Mouse (Mus musculus) bone marrow, adult 2 months (tissue): ENCODE results near the gene Lamtor3. TPM values are rescaled to one million over a fixed set of nuclear protein-coding genes. Genes with fewer than 3 reads are reported as not detected.

Experiments used
- H3K27ac ChIP-seq: fragments of 200-500 bp; 2 replicates; pipeline ENCODE4 v1.5.1; 2012; ENCODE audit warnings: low read depth, mild to moderate bottlenecking, control low read depth, inconsistent platforms, low read length; ENCODE audit not compliant: control insufficient read depth, poor library complexity, insufficient read depth
- H3K4me1 ChIP-seq: fragments of 200-500 bp; 2 replicates; pipeline ENCODE4 v1.6.1; 2011; ENCODE audit warnings: low read length; ENCODE audit not compliant: control insufficient read depth, insufficient read depth
- H3K4me3 ChIP-seq: fragments of 200-500 bp; replicated peaks from 2 replicates; pipeline ENCODE3; 2011; ENCODE audit warnings: mild to moderate bottlenecking, low read depth, low read length, control low read depth; ENCODE audit not compliant: control insufficient read depth
- CTCF ChIP-seq: fragments of 200-500 bp; IDR thresholded peaks from 2 replicates; pipeline ENCODE4 v1.5.1; 2011; ENCODE audit warnings: low read length, control low read depth; ENCODE audit not compliant: control insufficient read depth, insufficient read depth
- POLR2A ChIP-seq: fragments of 200-500 bp; IDR thresholded peaks from 2 replicates; pipeline ENCODE4 v1.6.1; 2011; ENCODE audit warnings: low read depth, mild to moderate bottlenecking, control low read depth, low read length, borderline replicate concordance; ENCODE audit not compliant: control insufficient read depth
- WGBS: fragments of 180-500 bp; shearing (Covaris S2); methylation state at CpG from one replicate; pipeline ENCODE4 v1.1.7; 2018; 5-methylcytosine and 5-hydroxymethylcytosine counted together
- polyA plus RNA-seq: library from polyadenylated mRNA; stranded (reverse); fragments of >200 nt; gene quantifications from 2 replicates; pipeline ENCODE4 v1.2.4, GENCODE M21; 2011; ENCODE audit warnings: low replicate concordance; ENCODE audit not compliant: missing spikeins, insufficient read depth, insufficient read length

Lamtor3 gene
- polyA plus RNA-seq, 1 experiment: 45.1 TPM

- no peak for TF ChIP-seq POLR2A
- TF ChIP-seq CTCF: no peak
- peaks cover 26% of the 10 kb centered on the region for H3K4me1 ChIP-seq
- no peak overlapping the region; the same call in 1 of the 2 replicates for H3K27ac ChIP-seq
- H3K4me3 ChIP-seq: no peak overlapping the region
- WGBS: 61% methylated on average over 7 of the region's 7 CpGs
Measured at GRCm38 (mm10) chr3:137972989-137973388, 54.7 kb downstream of the Lamtor3 start.

GRCm38 (mm10) chr3:137974306-137974705, 56.0 kb downstream of the Lamtor3 start:
- peaks cover 26% of the 10 kb centered on the region for H3K4me1 ChIP-seq
- H3K4me3 ChIP-seq: no peak overlapping the region
- 26% methylated on average over 8 of the region's 8 CpGs for WGBS
- H3K27ac ChIP-seq: no peak overlapping the region
- no peak for TF ChIP-seq CTCF
- no peak for TF ChIP-seq POLR2A

- Histone ChIP-seq H3K4me3 (no peak overlapping the region), H3K4me1 (peaks cover 24% of the 10 kb centered on the region), H3K27ac (no peak overlapping the region)
- 20% methylated on average over 7 of the region's 7 CpGs for WGBS
- no peak for TF ChIP-seq POLR2A
- no peak for TF ChIP-seq CTCF
Measured at GRCm38 (mm10) chr3:137975435-137975834, 57.1 kb downstream of the Lamtor3 start.

GRCm38 (mm10) chr3:137975856-137976423, 57.6 kb downstream of the Lamtor3 start:
- WGBS: 40% methylated on average over 17 of the region's 17 CpGs
- no peak overlapping the region for H3K27ac ChIP-seq

GRCm38 (mm10) chr3:137976943-137977628, 58.8 kb downstream of the Lamtor3 start:
- H3K27ac ChIP-seq: no peak overlapping the region
- 32% methylated on average over 9 of the region's 9 CpGs for WGBS

More at GRCm38 (mm10) chr3:137975856-137976423, 57.6 kb downstream of the Lamtor3 start:
- no peak for TF ChIP-seq CTCF
- TF ChIP-seq POLR2A: no peak
- Histone ChIP-seq H3K4me1 (peaks cover 23% of the 10 kb centered on the region), H3K4me3 (no peak overlapping the region)

GRCm38 (mm10) chr3:137977629-137978041, 59.3 kb downstream of the Lamtor3 start:
- Histone ChIP-seq H3K4me1 (peaks cover 10% of the 10 kb centered on the region), H3K4me3 (no peak overlapping the region), H3K27ac (no peak overlapping the region; the same call in 1 of the 2 replicates)
- 28% methylated on average over 6 of the region's 6 CpGs for WGBS
- no peak for TF ChIP-seq CTCF
- no peak for TF ChIP-seq POLR2A

More at GRCm38 (mm10) chr3:137976943-137977628, 58.8 kb downstream of the Lamtor3 start:
- TF ChIP-seq CTCF (no peak), POLR2A (no peak)
- Histone ChIP-seq H3K4me3 (no peak overlapping the region), H3K4me1 (peaks cover 15% of the 10 kb centered on the region)

GRCm38 (mm10) chr3:137978233-137978632, 59.9 kb downstream of the Lamtor3 start:
- Histone ChIP-seq H3K27ac (no peak overlapping the region), H3K4me1 (peaks cover 10% of the 10 kb centered on the region), H3K4me3 (no peak overlapping the region)
- TF ChIP-seq CTCF (no peak), POLR2A (no peak)
- 35% methylated on average over 5 of the region's 5 CpGs for WGBS

Other genes with a start within 250 kb of the Lamtor3 start
- not detected in 2 replicates for gene Gm21962, start 247.0 kb upstream of the Lamtor3 start, polyA plus RNA-seq
- gene H2afz, start 54.0 kb upstream of the Lamtor3 start, polyA plus RNA-seq: 331 and 355 TPM in 2 replicates
- 3.5 and 5.7 TPM in 2 replicates for gene Dnajb14, start 50.8 kb upstream of the Lamtor3 start, polyA plus RNA-seq
- 29.3 and 64.2 TPM in 2 replicates for gene Dapp1, start 63.0 kb downstream of the Lamtor3 start, polyA plus RNA-seq
- gene 1110002E22Rik, start 146.5 kb downstream of the Lamtor3 start, polyA plus RNA-seq: not detected in 2 replicates
- not detected in 2 replicates for gene Gm5105, start 148.9 kb downstream of the Lamtor3 start, polyA plus RNA-seq
- 2.0 and 4.3 TPM in 2 replicates for gene Trmt10a, start 224.9 kb downstream of the Lamtor3 start, polyA plus RNA-seq
- 0.82 and 0.97 TPM in 2 replicates for gene Mttp, start 226.5 kb downstream of the Lamtor3 start, polyA plus RNA-seq